Mouse (Mus musculus): Measurements from ENCODE around the gene Krt87.

- TF ChIP-seq HCFC1 (IDR thresholded peaks at IDR 0.05; ENCODE audit: borderline replicate concordance, insufficient read depth, low read length), result no peak
- TF ChIP-seq CHD2 (IDR thresholded peaks at IDR 0.05; ENCODE audit: low read depth, low read length), result no peak
- TF ChIP-seq MAFK (IDR thresholded peaks at IDR 0.05; ENCODE audit: insufficient read depth, low read depth, low read length), result no peak
- TF ChIP-seq ZNF384 (IDR thresholded peaks at IDR 0.05; ENCODE audit: low read depth, low read length), result no peak
Measured at GRCm38 (mm10) chr15:101382811-101383210, 55.8 kb downstream of the Krt87 start.

All from ES-E14 (cell line).